Mouse (Mus musculus) kidney, adult 2 months (tissue): ENCODE measurements around the gene Dse.

Experiments used
- CTCF ChIP-seq: fragments of 200-500 bp; conservative IDR thresholded peaks from 2 replicates; pipeline ENCODE4 v1.5.1; 2011; ENCODE audit warnings: low read depth, mild to moderate bottlenecking, control low read depth, low read length, moderate library complexity, mixed read lengths; ENCODE audit not compliant: insufficient read depth, insufficient read length
- POLR2A ChIP-seq: fragments of 200-500 bp; IDR thresholded peaks from one replicate; pipeline ENCODE4 v1.6.1; 2011; ENCODE audit warnings: low read depth, low read length, control low read depth

DNA sequence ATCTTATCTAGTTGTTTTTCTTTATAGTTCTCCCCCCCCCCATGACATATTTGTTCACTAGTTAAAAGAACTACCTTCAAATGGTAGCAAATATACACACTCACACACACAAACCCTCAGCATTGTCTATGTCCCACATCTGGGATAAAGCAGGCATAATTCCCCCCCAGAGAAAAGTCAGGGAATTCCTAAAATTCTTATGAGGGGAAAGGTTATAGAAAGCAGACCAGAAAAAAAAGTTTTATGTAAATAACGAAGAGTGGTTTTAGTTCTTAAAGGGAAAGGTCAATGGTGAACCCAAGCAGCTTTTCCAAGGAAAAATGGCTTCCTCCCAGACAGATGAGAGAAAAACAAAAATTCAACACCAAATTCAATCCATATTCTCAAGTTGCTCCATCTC, 22.6 kb downstream of the Dse start:
- no peak for TF ChIP-seq POLR2A
- no peak for TF ChIP-seq CTCF
